Mouse (Mus musculus) testis, postnatal 14 days (tissue): ENCODE results near the gene Ttc6.

Experiments used
- DNase-seq: peaks from one replicate; pipeline ENCODE4 v3.0.0; 2021; ENCODE audit warnings: low spot score

The Ttc6 gene

DNA sequence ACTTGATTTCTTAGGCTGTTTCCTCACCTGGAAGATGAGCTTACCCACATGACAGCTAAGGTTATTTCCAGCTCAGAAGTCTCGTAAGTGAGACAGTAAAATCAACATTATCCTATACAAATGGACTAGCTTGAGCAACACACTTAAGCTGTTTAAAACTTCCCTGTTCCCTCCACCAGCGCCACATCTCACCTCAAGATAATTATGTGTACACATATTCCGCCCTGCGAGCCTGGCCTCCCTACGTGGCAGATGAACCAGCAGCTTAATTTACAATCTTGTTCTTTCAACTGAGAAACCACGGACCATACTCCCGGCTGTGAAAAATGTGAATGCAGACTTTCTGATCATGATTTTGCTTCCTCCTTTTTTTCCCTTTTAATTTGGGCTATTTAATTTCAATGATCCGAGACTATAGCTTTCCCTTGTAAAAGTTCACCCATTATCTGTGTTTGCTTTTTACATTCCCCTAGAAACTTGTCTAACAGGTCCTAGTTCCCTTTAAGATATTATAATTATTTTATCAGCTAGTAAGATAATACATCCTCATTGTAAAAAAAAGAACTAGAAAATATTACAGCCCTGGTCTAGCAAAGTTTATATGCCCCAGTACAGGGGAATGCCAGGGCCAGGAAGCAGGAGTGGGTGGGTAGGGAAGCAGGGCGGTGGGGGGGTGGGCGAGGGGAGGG lies 99.2 kb downstream of the Ttc6 start:
- no peak for DNase-seq

DNA sequence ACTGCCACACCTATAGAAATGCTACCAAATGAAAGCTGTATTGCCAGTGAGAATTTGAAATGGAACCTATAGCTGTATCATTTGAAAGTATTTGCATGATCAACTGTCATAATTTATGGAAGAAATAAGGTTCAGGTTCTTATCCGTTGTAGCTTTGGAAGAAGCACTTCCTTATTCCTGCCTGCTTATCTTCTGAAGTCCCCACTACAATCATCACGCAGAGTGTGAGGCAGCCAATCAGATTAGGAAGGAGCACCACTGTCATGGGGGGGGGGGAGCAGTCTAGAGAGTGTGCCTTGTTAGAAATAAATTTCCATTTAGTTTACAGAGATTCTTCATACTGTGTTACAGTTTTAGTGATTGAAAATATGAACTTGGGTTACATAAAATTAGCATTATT lies 108.5 kb downstream of the Ttc6 start:
- no peak for DNase-seq

DNA sequence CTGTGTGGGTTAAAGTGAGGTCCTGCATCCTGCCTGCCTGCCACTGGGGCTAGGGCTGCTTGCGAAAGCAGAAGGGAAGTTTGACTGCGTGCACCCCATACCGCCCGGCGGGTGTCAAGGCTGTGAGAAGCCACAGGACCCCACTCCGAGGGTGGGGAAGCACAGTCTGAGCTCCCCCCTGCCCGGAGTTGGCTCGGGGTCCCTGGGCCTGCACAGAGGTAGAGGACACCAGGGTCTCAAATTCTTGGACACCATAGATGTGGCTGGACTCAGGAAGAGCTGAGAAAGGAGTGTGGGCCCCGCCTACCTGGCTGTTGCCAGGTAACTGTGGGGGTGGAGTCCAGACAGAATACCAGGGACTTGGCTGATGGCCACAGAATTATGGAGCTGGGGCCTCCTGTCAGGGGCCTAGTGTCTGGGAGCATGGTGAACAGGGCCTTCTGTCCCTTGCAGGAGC lies 121.1 kb downstream of the Ttc6 start:
- no peak for DNase-seq

DNA sequence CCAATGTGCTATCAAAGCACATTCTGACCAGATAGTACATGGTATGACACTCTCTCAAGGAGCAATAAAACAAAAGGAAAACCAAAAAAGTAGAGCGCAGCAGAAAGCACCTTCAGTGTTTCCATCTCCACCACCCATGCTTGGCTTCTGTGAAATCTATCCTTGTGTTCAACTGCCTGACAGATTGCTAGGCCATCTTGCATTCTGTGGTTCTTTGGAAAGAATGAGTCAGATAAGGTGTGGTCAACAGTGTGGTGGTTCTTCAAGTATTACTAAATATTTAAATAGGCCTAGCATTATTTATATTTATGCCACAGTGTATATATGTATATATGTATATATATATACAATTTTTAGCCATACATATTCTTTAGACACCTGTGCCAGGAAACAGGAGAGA lies 146.1 kb downstream of the Ttc6 start:
- DNase-seq: no peak

DNA sequence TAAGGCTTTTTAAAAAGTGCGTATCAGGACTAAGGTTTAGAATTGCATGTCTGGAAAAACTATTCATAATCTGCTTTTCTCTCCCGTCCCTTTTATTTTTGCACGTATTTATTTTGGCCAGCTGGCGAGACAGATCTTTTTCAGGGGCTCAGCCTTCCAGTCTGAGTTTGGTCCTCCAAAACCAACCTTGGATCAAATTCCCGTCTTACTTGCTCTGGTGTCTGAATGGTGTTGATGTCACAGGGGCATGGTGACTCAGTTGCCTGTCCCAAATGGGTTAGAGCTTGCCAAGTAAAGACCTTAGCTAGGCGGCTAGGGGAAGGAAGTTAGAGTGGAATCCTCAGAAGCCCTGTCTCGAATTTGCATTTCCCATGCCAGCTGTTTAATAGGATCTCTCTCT lies 200.8 kb downstream of the Ttc6 start:
- DNase-seq: no peak

DNA sequence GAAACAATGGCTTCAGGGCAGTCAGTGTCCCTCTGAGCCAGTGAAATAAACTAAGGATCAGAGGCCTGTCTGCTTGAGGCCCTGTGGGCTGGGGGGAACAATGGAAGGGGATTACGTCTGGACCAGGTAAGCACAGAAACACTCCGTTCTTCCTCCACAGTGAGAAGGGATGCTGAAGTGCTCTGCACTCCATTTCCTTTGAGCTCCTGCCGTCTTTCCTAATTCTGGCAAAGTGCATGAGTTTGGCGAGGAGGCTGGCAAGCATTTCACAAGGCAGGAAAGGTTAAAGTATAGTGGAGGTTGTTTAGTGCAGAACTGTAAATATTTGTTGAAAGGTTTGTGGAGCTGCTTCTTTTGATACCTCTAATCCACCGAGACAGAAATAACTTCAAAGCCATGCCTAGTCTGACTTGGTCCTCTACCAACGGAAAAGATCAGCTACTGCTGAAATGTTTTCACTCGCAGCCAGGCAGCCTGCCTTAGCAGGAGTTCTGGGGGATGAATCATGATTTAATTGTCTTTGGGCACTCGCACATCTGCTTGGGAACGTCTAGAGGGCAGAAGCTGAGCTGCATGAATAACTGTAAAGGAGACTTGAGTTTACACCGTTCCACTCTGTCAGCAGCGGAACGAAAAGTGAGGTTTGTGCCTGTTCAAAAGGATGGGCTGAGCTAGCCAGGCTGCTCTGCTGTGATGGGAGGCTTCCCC lies 212.5 kb downstream of the Ttc6 start:
- no peak for DNase-seq

DNA sequence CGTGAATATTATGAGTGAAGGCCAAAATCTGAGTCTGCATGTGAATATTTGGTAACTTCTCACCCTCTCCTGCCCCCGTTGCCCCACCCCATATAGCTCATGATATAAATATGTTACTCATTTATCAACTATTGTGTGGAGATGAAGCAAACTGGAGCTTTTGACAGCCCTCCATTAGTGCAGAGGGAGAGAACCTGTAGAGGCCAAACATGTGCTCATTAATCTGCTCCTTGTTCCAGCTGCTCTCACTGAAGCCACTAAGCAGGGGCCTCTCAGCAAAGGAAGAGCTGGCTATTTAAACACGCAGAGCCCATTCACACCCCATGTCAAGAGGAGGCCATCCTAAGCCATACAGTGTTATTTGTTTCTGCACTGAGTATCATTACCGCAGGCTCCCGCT lies 218.0 kb downstream of the Ttc6 start:
- no peak for DNase-seq

DNA sequence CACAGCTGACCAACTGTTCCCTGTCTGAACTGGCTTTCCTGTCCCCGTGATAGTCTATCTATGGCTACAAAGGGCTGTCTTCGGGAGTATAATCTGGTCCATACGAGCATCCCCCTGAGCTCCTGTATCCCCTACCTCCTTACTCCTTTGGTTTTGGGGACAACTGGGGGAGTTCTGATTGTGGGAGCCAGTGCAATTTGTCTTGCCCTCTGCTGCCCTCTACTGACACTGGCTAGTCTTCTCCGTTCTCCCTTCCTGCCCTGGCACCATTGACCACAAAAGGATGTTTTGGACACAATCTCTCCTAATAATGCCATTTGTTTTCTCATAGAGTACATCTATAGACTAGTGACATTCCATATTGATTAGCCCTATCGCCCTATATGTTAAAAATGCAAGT lies 223.6 kb downstream of the Ttc6 start:
- DNase-seq: no peak
